Mouse (Mus musculus): ENCODE data around the gene Gm10964. TPM values are rescaled to one million over a fixed set of nuclear protein-coding genes. Genes with fewer than 3 reads are reported as not detected.

Gene Gm10964
- polyA plus RNA-seq, 1 experiment from 2014 or later = not detected

- no peak overlapping the region for H3K27ac ChIP-seq
- WGBS (ENCODE audit: missing documents) = 83% methylated on average over 3 of the region's 3 CpGs
These were observed 12.5 kb upstream of the Gm10964 start for GRCm38 (mm10) chr3:103726642-103727041.

GRCm38 (mm10) chr3:103727813-103728326 is 11.3 kb upstream of the Gm10964 start:
- Histone ChIP-seq H3K36me3 (ENCODE audit: inconsistent target) (no peaks in the 10 kb centered on the region), H3K79me2 (ENCODE audit: inconsistent target) (no peaks in the 10 kb centered on the region), H3K27ac (no peak overlapping the region), H3K4me3 (ENCODE audit: inconsistent target) (no peak overlapping the region)
- WGBS (ENCODE audit: missing documents) = 13% methylated on average over 2 of the region's 2 CpGs

More at GRCm38 (mm10) chr3:103726642-103727041, 12.5 kb upstream of the Gm10964 start:
- Histone ChIP-seq H3K79me2 (ENCODE audit: inconsistent target) (no peaks in the 10 kb centered on the region), H3K4me3 (ENCODE audit: inconsistent target) (no peak overlapping the region), H3K36me3 (ENCODE audit: inconsistent target) (no peaks in the 10 kb centered on the region)

GRCm38 (mm10) chr3:103729850-103730249 is 9.3 kb upstream of the Gm10964 start:
- no peak overlapping the region for H3K27ac ChIP-seq
- H3K36me3 ChIP-seq (ENCODE audit: inconsistent target) = no peaks in the 10 kb centered on the region
- H3K79me2 ChIP-seq (ENCODE audit: inconsistent target) = no peaks in the 10 kb centered on the region
- WGBS (ENCODE audit: missing documents) = 98% methylated on average over 9 of the region's 9 CpGs
- H3K4me3 ChIP-seq (ENCODE audit: inconsistent target) = no peak overlapping the region

- 100% methylated on average over 3 of the region's 3 CpGs for WGBS (ENCODE audit: missing documents)
- H3K79me2 ChIP-seq (ENCODE audit: inconsistent target) = no peaks in the 10 kb centered on the region
- H3K36me3 ChIP-seq (ENCODE audit: inconsistent target) = no peaks in the 10 kb centered on the region
- no peak overlapping the region for H3K4me3 ChIP-seq (ENCODE audit: inconsistent target)
- H3K27ac ChIP-seq = no peak overlapping the region
These were observed 7.0 kb upstream of the Gm10964 start for GRCm38 (mm10) chr3:103732116-103732515.

GRCm38 (mm10) chr3:103733176-103733575 is 6.0 kb upstream of the Gm10964 start:
- no peaks in the 10 kb centered on the region for H3K79me2 ChIP-seq (ENCODE audit: inconsistent target)
- 80% methylated on average over 2 of the region's 2 CpGs for WGBS (ENCODE audit: missing documents)
- H3K36me3 ChIP-seq (ENCODE audit: inconsistent target) = no peaks in the 10 kb centered on the region
- H3K4me3 ChIP-seq (ENCODE audit: inconsistent target) = no peak overlapping the region
- H3K27ac ChIP-seq = no peak overlapping the region

GRCm38 (mm10) chr3:103733799-103734695 is 5.1 kb upstream of the Gm10964 start:
- Histone ChIP-seq H3K27ac (no peak overlapping the region), H3K79me2 (ENCODE audit: inconsistent target) (no peaks in the 10 kb centered on the region)
- WGBS (ENCODE audit: missing documents) = 91% methylated on average over 18 of the region's 19 CpGs

GRCm38 (mm10) chr3:103734696-103735519 is 4.3 kb upstream of the Gm10964 start:
- no peaks in the 10 kb centered on the region for H3K36me3 ChIP-seq (ENCODE audit: inconsistent target)
- WGBS (ENCODE audit: missing documents) = 31% methylated on average over 11 of the region's 11 CpGs
- no peak overlapping the region for H3K4me3 ChIP-seq (ENCODE audit: inconsistent target)
- no peaks in the 10 kb centered on the region for H3K79me2 ChIP-seq (ENCODE audit: inconsistent target)
- no peak overlapping the region for H3K27ac ChIP-seq

More at GRCm38 (mm10) chr3:103733799-103734695, 5.1 kb upstream of the Gm10964 start:
- Histone ChIP-seq H3K4me3 (ENCODE audit: inconsistent target) (no peak overlapping the region), H3K36me3 (ENCODE audit: inconsistent target) (no peaks in the 10 kb centered on the region)

GRCm38 (mm10) chr3:103735776-103736600 is 3.2 kb upstream of the Gm10964 start:
- Histone ChIP-seq H3K4me3 (ENCODE audit: inconsistent target) (no peak overlapping the region), H3K27ac (no peak overlapping the region), H3K79me2 (ENCODE audit: inconsistent target) (no peaks in the 10 kb centered on the region), H3K36me3 (ENCODE audit: inconsistent target) (no peaks in the 10 kb centered on the region)
- 95% methylated on average over 23 of the region's 28 CpGs for WGBS (ENCODE audit: missing documents)

GRCm38 (mm10) chr3:103737061-103737754 is 2.0 kb upstream of the Gm10964 start:
- peaks cover 7% of the 10 kb centered on the region; the same call in 1 of the 2 replicates for H3K36me3 ChIP-seq (ENCODE audit: inconsistent target)
- no peaks in the 10 kb centered on the region for H3K79me2 ChIP-seq (ENCODE audit: inconsistent target)
- no peak overlapping the region for H3K4me3 ChIP-seq (ENCODE audit: inconsistent target)
- no peak overlapping the region for H3K27ac ChIP-seq
- 89% methylated on average over 15 of the region's 16 CpGs for WGBS (ENCODE audit: missing documents)

- H3K36me3 ChIP-seq (ENCODE audit: inconsistent target) = peaks cover 14% of the 10 kb centered on the region; the same call in 1 of the 2 replicates
- H3K79me2 ChIP-seq (ENCODE audit: inconsistent target) = no peaks in the 10 kb centered on the region
- WGBS (ENCODE audit: missing documents) = 11% methylated on average over 18 of the region's 18 CpGs
- H3K4me3 ChIP-seq (ENCODE audit: inconsistent target) = no peak within 1 kb of the TSS
- H3K27ac ChIP-seq = no peak within 1 kb of the TSS
These were observed 1.2 kb upstream of the Gm10964 start, which contains the start of gene Olfml3 for GRCm38 (mm10) chr3:103737778-103738571. Olfml3 (minus strand) TSS chr3:103738001.

- 58% methylated on average over 5 of the region's 5 CpGs for WGBS (ENCODE audit: missing documents)
- peaks cover 37% of the 10 kb centered on the region for H3K36me3 ChIP-seq (ENCODE audit: inconsistent target)
- H3K4me3 ChIP-seq (ENCODE audit: inconsistent target) = no peak overlapping the region
- H3K79me2 ChIP-seq (ENCODE audit: inconsistent target) = no peaks in the 10 kb centered on the region
- H3K27ac ChIP-seq = no peak overlapping the region
These were observed 1.2 kb downstream of the Gm10964 start for GRCm38 (mm10) chr3:103740342-103740741.

- 80% methylated on average over 6 of the region's 6 CpGs for WGBS (ENCODE audit: missing documents)
- Histone ChIP-seq H3K4me3 (ENCODE audit: inconsistent target) (no peak overlapping the region), H3K79me2 (ENCODE audit: inconsistent target) (no peaks in the 10 kb centered on the region), H3K27ac (no peak overlapping the region), H3K36me3 (ENCODE audit: inconsistent target) (peaks cover 56% of the 10 kb centered on the region)
These were observed 4.0 kb downstream of the Gm10964 start for GRCm38 (mm10) chr3:103743208-103743607.

All from macrophage (primary cell).